Mouse (Mus musculus): Measurements from ENCODE around the gene 1700015G11Rik.
A peak's percentile ranks its signal among the peaks of the same experiment; 100 is the strongest.

1700015G11Rik gene

GRCm38 (mm10) chr7:52015628-52016027, at the start of gene 1700015G11Rik:
Gene 1700015G11Rik (minus strand): TSS chr7:52015728.
- DNase-seq (ENCODE audit: extremely low spot score): no peak

- DNase-seq (ENCODE audit: extremely low spot score): no peak
Observed at GRCm38 (mm10) chr7:52056954-52057353, 41.4 kb upstream of the 1700015G11Rik start.

DNA sequence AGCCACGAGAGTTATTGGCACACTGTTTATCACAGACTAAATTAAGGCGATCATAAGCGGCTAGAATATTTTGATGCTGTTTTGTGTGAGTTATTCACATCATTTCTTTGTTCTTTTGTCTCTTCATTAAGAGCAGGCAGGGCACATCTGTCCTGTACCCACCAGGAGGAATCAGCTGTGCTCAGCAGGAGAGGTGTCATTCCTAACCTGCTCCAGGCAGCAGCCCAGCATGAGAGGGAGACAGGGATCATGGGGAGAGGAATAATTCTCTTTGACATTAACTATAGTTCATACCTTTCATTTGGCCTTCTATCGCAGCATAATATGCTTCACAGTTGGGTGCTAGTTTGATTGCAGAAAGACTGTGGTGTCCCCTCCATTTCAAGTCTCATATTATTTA, 40.7 kb upstream of the 1700015G11Rik start:
- no peak for DNase-seq (ENCODE audit: extremely low spot score)

- DNase-seq (ENCODE audit: extremely low spot score): no peak
Observed at GRCm38 (mm10) chr7:52055831-52056230, 40.3 kb upstream of the 1700015G11Rik start.

GRCm38 (mm10) chr7:52037600-52038582, 22.4 kb upstream of the 1700015G11Rik start:
- DNase-seq (ENCODE audit: extremely low spot score): peak; percentile 42

DNA sequence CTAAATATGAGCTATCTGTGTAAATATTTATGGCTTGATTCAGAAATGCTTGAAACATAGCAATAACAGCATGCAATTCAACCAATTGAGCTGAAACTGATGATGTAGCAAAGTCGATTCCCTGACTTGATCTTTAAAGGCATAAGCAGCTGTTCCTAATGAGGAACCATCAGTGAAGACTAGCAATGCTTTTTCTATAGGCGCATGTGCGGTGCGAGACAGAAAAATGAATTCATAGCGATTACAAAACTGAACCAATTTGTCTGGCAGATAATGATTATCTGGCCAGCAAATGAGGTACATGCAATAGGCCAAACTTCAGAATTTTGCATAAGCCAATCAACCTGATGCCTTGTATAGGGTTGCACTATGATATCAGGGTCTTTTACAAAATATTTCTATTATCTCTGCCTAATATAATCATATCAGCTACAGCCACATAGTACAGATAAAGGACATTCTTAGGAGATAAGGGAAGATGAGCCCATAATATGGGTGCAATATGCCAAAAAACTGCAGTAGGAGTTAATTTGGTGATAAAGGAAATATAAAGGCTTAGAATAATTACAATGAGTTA, 8.6 kb upstream of the 1700015G11Rik start:
- no peak for DNase-seq (ENCODE audit: extremely low spot score)

DNA sequence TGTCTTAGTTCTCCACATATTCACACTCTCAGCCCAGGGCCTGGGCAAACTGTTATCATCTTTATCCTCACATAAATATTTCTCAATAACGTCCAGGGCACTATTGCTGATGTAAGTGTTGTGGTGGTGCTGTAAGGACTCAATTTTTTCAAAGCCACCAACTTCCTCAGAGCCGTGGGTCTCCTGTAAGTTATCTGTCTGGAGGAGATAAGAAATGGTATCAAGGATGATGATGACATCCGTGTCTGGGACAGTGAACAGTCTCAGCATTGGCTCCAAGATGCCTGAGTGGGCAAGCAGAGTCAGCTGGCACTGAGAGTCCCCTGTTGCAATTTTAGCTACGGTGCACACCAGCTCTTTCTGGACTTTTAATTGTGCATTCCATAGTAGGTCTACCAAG, 6.5 kb upstream of the 1700015G11Rik start:
- no peak for DNase-seq (ENCODE audit: extremely low spot score)

GRCm38 (mm10) chr7:52015180-52015579, 348 bp downstream of the 1700015G11Rik start:
- no peak for DNase-seq (ENCODE audit: extremely low spot score)

DNA sequence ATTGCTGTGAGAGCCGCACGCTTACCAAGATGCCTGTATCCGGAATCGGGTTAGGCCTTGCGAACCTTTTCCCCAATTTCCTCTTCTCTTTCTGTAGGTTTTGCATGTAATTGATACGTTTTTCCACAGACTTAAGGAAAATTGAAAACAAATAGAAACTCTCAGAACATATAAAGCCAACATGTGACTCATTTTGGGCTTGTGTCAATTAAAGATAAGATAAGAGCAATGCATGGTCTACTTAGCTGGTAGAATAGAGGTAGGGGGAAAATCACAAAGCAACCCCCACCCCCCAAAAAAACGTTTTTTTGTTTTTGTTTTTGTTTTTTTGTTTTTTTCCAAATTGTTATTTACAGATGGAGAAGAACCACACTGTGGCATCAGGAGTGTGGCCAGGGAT, 2.1 kb downstream of the 1700015G11Rik start:
- DNase-seq (ENCODE audit: extremely low spot score): no peak

GRCm38 (mm10) chr7:52007138-52007537, 8.4 kb downstream of the 1700015G11Rik start:
- DNase-seq (ENCODE audit: extremely low spot score): no peak

DNA sequence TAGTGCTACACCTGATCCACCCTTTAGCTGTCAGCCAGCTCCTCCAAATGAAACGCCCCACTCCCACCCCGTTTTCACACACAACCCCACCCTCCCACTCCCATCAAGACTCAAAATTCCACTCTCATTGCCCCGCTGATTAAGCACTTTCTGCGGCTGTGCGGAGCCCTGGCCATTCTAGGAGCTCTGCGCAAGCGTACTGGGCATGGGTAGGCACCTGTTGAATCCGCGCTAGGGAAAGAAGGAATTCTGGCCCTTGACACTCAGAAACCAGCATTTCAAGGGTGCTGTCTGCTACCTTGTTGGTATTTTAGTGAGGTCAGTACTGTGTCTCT, 9.3 kb downstream of the 1700015G11Rik start:
- DNase-seq (ENCODE audit: extremely low spot score): no peak

GRCm38 (mm10) chr7:52005511-52006295, 9.8 kb downstream of the 1700015G11Rik start, which contains the start of gene Svip:
Gene Svip (minus strand): TSS chr7:52006018.
- DNase-seq (ENCODE audit: extremely low spot score): peak; percentile 91

DNA sequence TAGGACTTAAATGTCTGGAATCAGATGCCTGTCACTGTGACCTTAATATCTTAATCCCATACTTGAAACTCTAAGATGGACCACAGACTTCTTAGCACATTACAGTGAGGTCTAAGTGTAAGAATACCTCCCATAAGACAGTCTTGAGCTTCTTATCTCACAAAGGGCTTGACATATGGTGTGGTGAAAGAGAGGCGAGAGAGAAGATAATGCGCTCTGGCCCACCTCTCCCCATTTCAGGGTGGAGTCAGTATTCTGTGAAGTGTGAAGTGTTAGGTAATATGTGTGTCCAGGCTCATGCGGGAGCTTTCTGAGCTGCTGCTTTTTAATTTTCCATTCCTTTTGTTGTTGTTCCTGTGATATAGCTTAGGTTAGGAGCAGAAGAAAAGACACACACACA, 24.5 kb downstream of the 1700015G11Rik start:
- DNase-seq (ENCODE audit: extremely low spot score): no peak

DNA sequence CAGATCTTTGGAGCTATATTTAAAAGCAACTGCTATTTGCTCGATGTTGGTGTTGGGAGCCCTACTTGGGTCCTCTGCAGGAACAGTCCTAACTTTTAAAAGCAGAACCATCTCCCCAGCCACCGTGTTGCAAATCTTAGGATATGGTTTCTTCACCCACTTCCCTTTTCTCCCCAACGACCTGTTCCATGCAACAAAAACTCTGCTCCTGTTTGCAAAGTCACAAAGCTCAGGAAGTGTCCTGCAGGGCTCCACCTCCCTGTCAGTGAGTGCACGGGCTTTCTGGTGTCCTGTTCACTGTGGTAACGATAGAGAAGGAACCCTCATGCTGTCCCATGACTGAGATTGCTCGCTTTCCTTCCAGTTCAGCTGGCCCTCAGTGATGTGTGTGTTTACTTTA, 28.6 kb downstream of the 1700015G11Rik start:
- DNase-seq (ENCODE audit: extremely low spot score): no peak

DNA sequence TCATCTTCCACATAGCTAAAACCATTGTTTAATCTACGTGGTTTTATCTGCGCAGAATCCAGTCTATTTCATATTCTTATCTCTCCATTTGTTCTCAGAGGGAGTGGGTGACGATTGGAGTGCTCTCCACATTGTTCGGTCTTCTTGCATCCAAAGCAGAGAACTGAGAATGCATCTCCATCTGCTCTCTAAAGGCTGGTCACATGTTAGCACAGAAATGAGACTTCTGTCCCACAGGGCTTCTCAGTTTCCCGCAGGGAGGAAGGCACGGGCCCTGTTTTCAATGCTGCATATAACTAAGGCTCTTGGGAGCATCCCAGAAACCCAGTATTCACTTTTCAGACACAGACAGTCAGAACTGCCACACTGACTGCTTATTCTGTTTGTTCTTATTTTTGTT, 29.8 kb downstream of the 1700015G11Rik start:
- no peak for DNase-seq (ENCODE audit: extremely low spot score)

DNA sequence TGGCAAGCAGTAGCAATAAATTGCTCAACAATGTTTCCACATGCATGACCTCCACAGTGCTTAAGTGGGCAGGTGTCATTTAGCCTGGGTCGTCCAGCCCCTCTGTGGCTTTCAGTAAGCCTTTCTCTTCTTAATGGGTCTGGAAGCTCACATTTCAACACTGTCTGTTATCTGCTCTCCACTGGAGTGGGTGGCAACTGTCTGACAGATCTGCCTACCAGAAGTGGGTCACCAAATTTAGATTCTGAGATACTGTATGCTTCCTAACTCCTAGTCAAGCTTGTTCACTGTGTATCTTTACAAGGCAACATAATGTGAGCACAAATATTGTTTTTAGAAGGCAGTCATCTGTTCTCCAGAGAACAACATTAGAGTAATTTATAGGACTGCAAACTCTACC, 33.2 kb downstream of the 1700015G11Rik start:
- no peak for DNase-seq (ENCODE audit: extremely low spot score)

DNA sequence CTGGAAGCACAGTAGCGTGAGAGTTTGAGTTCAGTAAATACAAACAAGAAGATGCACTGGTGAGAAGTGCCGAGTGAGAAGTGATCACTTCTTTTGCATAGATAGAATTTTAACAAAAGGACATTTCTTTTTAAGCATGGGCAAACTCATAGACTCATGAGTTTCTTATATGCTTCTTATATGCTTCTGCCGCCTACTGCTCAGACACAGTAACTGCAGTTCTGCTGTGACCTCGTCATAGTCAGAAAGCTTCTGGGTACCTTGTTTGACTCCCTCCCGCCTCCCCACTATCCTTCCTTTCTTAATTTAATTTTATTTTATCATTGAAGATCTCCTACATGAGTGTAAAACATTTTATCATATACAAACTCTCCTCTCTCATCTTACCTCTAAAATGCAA, 36.3 kb downstream of the 1700015G11Rik start:
- DNase-seq (ENCODE audit: extremely low spot score): no peak

GRCm38 (mm10) chr7:51975181-51975580, 40.3 kb downstream of the 1700015G11Rik start:
- no peak for DNase-seq (ENCODE audit: extremely low spot score)

DNA sequence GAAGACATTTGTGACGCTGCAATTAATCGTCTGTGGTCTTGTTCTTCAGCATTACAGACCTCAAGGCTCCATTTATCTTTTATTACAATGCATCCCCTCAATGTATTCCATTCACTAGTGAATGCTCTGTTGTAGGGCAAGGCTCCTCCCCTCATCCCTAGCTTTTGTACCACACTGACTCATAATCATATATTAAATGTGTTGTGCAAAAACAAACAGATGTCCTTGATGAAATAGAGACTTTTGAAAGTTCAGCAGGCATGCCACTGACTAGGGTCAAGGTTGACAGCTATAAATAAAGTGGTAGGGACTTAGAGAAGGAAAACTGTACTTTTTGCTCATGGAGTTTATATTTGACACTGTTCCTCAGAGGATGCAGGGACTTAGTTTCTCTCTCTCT, 42.0 kb downstream of the 1700015G11Rik start:
- no peak for DNase-seq (ENCODE audit: extremely low spot score)

DNA sequence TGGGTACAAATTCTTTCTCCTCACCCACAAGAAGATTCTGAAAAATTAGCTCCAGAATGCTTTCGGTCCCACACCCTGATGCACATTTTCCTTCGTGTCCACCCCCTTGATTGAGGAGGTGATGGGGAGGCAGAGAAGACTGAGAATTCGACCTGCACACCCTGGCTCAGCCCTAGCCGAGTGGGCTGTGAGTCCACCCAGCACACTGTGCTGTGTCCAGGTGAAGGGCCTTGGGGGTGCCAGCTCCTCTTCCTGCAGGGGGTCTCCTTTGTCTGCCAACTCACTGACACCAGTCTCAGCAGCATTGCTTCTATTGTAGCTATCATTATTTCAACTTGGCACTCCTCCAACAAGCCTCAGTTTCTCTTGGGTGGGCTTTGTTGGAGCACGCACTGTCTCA, 42.4 kb downstream of the 1700015G11Rik start:
- DNase-seq (ENCODE audit: extremely low spot score): no peak

DNA sequence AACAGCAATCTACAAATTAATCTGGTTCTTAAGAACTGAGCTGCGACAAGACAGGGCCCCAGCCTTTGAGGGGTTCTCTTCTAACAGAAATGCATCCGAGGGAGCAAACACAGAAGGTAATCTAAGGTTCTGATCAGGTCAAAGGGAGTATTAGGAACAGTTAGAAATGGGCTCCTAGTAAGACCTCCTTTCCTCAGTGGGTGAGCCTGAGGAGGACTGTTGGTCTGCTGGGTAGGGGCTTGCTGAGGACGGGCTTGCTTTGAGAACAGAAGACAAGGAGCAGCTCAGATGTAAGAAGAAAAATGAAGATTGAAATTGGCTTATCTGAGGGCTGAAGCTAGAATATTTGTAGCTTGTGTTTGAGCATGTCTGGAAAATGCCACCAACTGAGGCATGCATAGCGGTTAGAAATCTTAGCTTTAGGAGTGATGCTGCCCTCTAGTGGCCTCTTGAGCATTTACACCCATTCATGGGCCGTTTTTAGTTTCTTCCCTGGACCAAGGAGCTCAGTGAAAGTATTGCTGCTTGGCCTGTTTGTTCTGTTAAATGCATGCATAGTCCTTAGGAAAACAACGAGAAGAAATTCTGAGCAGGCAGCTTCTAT, 43.2 kb downstream of the 1700015G11Rik start:
- DNase-seq (ENCODE audit: extremely low spot score): peak; percentile 41

DNA sequence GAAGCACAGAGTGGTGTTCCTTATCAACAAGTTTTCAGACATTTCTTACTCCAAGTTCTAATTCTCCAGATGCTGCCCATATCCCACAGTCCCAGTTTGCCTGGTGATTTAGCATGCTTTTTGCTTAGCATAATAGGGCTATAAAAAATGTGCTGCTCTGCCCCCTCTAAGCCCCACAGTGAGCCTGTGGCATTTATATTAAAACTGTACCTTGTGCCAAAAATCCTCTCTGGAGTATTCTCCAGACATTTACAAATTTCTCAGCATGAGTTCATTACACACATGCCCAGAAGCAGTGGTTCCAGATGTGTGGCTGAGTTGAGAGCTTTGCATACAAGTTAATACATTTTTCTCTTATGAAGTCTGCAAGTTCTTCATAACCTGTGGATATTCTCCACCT, 46.1 kb downstream of the 1700015G11Rik start:
- DNase-seq (ENCODE audit: extremely low spot score): no peak
